ENCODE assay signal across 8 mouse cellular contexts in the genomic region with DNA sequence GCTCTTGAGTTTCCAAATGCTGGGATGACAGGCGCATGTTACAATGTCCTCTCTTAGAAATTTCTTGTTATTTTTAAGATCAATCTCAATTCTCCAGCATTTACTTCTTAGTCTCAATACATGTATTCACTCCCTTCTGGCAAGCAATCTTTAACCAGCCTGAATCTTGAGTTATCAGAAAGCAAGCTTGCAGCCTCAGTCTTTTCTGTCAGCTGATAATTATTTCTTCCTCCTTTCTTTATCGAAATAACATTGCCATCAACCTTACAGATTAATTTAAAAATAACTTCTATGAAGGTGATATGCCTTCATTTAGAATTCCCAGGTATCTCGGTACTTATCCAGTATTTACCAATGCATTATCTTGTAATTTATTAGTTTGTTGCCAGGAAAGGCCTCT. TPM values are rescaled to one million over a fixed set of nuclear protein-coding genes. Genes with fewer than 3 reads are reported as not detected.
DNase-seq lines count a peak whose midpoint lies in the region; ATAC-seq and TF ChIP-seq lines count a peak whose summit lies in the region.

No protein-coding gene starts in this region.

- no peaks in the 10 kb centered on the region for H3K36me3 ChIP-seq in heart, embryonic 12.5 days
- no peaks in the 10 kb centered on the region for H3K36me3 ChIP-seq in G1E (replicated peaks)
- no peaks in the 10 kb centered on the region for H3K36me3 ChIP-seq in hindbrain, embryonic 14.5 days (replicated peaks; ENCODE audit: control insufficient read depth, insufficient read depth)
- H3K36me3 ChIP-seq in midbrain, embryonic 11.5 days (ENCODE audit: control insufficient read depth, insufficient read depth, low read length), result no peaks in the 10 kb centered on the region

- peak overlapping the region; percentile 94; the same call in 1 of the 2 replicates for H3K27ac ChIP-seq in heart, embryonic 12.5 days (ENCODE audit: poor library complexity, severe bottlenecking)
- peak overlapping the region; percentile 95 for H3K27ac ChIP-seq in hindbrain, embryonic 14.5 days
- H3K27ac ChIP-seq in midbrain, embryonic 11.5 days (ENCODE audit: low read depth, low read length), result no peak overlapping the region

- no peaks in the 10 kb centered on the region for H3K9me3 ChIP-seq in heart, embryonic 12.5 days (replicated peaks)
- H3K9me3 ChIP-seq in G1E (replicated peaks), result no peaks in the 10 kb centered on the region
- H3K9me3 ChIP-seq in hindbrain, embryonic 14.5 days (ENCODE audit: control insufficient read depth, low read length), result no peaks in the 10 kb centered on the region
- H3K9me3 ChIP-seq in midbrain, embryonic 11.5 days (ENCODE audit: control insufficient read depth, low read length), result no peaks in the 10 kb centered on the region

- no peak overlapping the region; the same call in 1 of the 2 replicates for H3K9ac ChIP-seq in heart, embryonic 12.5 days
- peak overlapping the region; percentile 99 for H3K9ac ChIP-seq in hindbrain, embryonic 14.5 days
- peak overlapping the region; percentile 95; the same call in 1 of the 2 replicates for H3K9ac ChIP-seq in midbrain, embryonic 11.5 days (ENCODE audit: low read length)

- DNase-seq in heart, adult 11 months, result no peak
- no peak for DNase-seq in G1E (ENCODE audit: low spot score)
- DNase-seq in hindbrain, embryonic 14.5 days (ENCODE audit: low spot score), result no peak
- DNase-seq in midbrain, embryonic 11.5 days (ENCODE audit: low spot score, missing footprints), result peak; percentile 88
- DNase-seq in cerebellum, adult 8-10 months, result no peak
- no peak for DNase-seq in thymus, postnatal 25 days
- no peak for DNase-seq in ovary, adult 18-20 months (ENCODE audit: low spot score)

- no peak for TF ChIP-seq CTCF in G1E (IDR thresholded peaks at IDR 0.05; ENCODE audit: low read depth, low read length)

- H3K27me3 ChIP-seq in heart, embryonic 12.5 days (replicated peaks), result no peaks in the 10 kb centered on the region
- no peaks in the 10 kb centered on the region for H3K27me3 ChIP-seq in G1E (ENCODE audit: insufficient read depth, low read length)
- H3K27me3 ChIP-seq in hindbrain, embryonic 14.5 days (ENCODE audit: control insufficient read depth, insufficient read depth, low read length), result no peaks in the 10 kb centered on the region
- H3K27me3 ChIP-seq in midbrain, embryonic 11.5 days (ENCODE audit: control insufficient read depth, insufficient read depth, low read length), result no peaks in the 10 kb centered on the region

- ATAC-seq in heart, embryonic 12.5 days (ENCODE audit: insufficient number of reproducible peaks, low FRiP score), result no peak
- no peak for ATAC-seq in G1E (ENCODE audit: extremely low read depth, insufficient number of reproducible peaks, low FRiP score, poor library complexity, severe bottlenecking)
- no peak for ATAC-seq in hindbrain, embryonic 14.5 days (ENCODE audit: low FRiP score)
- no peak for ATAC-seq in midbrain, embryonic 11.5 days (ENCODE audit: low FRiP score)

- H3K4me1 ChIP-seq in heart, embryonic 12.5 days (replicated peaks), result peaks cover 9% of the 10 kb centered on the region; the same call in 1 of the 2 replicates
- peaks cover 21% of the 10 kb centered on the region for H3K4me1 ChIP-seq in G1E (ENCODE audit: insufficient read depth, low read depth, low read length)
- H3K4me1 ChIP-seq in hindbrain, embryonic 14.5 days (replicated peaks; ENCODE audit: control insufficient read depth, insufficient read depth, low read length), result peaks cover 27% of the 10 kb centered on the region
- H3K4me1 ChIP-seq in midbrain, embryonic 11.5 days (ENCODE audit: control insufficient read depth, insufficient read depth, low read length), result peaks cover 9% of the 10 kb centered on the region; the same call in 1 of the 2 replicates

- peak overlapping the region; percentile 99 for H3K4me3 ChIP-seq in heart, embryonic 12.5 days
- peak overlapping the region; percentile 85 for H3K4me3 ChIP-seq in G1E (ENCODE audit: low read depth, low read length)
- peak overlapping the region; percentile 98 for H3K4me3 ChIP-seq in hindbrain, embryonic 14.5 days (replicated peaks; ENCODE audit: low read length)
- H3K4me3 ChIP-seq in midbrain, embryonic 11.5 days (ENCODE audit: low read depth, low read length), result peak overlapping the region; percentile 99

- 73% methylated on average over 3 of the region's 3 CpGs for WGBS in heart, embryonic 12.5 days
- WGBS in hindbrain, embryonic 14.5 days, result 82% methylated on average over 3 of the region's 3 CpGs
- 85% methylated on average over 3 of the region's 3 CpGs for WGBS in midbrain, embryonic 11.5 days

- peak overlapping the region; percentile 72 for H3K4me2 ChIP-seq in heart, embryonic 12.5 days
- peak overlapping the region; percentile 88 for H3K4me2 ChIP-seq in hindbrain, embryonic 14.5 days (replicated peaks)
- peak overlapping the region; percentile 73 for H3K4me2 ChIP-seq in midbrain, embryonic 11.5 days

RNA-seq across cellular contexts. Expression of a gene that starts 0.7 kb away (rescaled TPM):
- 18.9 and 20.4 TPM in 2 replicates for polyA plus RNA-seq in heart, embryonic 12.5 days (2016; fragmentation: Nextera tagmentation; extraction: Ambion mirVana)
- total RNA-seq in G1E (2014; fragmentation: Nextera tagmentation) (131 and 156 TPM in 2 replicates), G1E (2017) (82.9 and 94.5 TPM in 2 replicates)
- polyA plus RNA-seq in G1E (2012), result 7.0 and 7.5 TPM in 2 replicates
- polyA plus RNA-seq in hindbrain, embryonic 14.5 days (2014; fragmentation: Nextera tagmentation; extraction: Ambion mirVana), result 19.0 and 26.6 TPM in 2 replicates
- 34.5 and 37.0 TPM in 2 replicates for polyA plus RNA-seq in midbrain, embryonic 11.5 days (2014; fragmentation: Nextera tagmentation; extraction: Ambion mirVana)
